Mouse (Mus musculus) limb, embryonic 15.5 days (tissue): ENCODE data around the gene St8sia1. TPM values are rescaled to one million over a fixed set of nuclear protein-coding genes. Genes with fewer than 3 reads are reported as not detected.

Source experiments
- ATAC-seq: fragments of 200-750 bp; cut with Nextera tagmentation; 2 replicates; pipeline ENCODE4 v1.8.0; 2017; ENCODE audit warnings: low read depth, moderate TSS enrichment; ENCODE audit not compliant: insufficient number of reproducible peaks, low FRiP score, low TSS enrichment
- H3K27ac ChIP-seq: fragments of 300-500 bp; sonication (generic); 2 replicates; pipeline ENCODE4 v1.5.1; 2015; ENCODE audit warnings: moderate library complexity, mild to moderate bottlenecking, inconsistent platforms
- H3K27me3 ChIP-seq: fragments of 300-500 bp; sonication (generic); 2 replicates; pipeline ENCODE4 v1.6.1; 2015; ENCODE audit warnings: inconsistent platforms
- H3K36me3 ChIP-seq: fragments of 300-500 bp; sonication (generic); 2 replicates; pipeline ENCODE4 v1.6.1; 2015; ENCODE audit warnings: inconsistent platforms
- H3K4me1 ChIP-seq: fragments of 300-500 bp; sonication (generic); 2 replicates; pipeline ENCODE4 v1.6.1; 2015; ENCODE audit warnings: inconsistent platforms
- H3K4me2 ChIP-seq: fragments of 300-500 bp; sonication (generic); 2 replicates; pipeline ENCODE4 v1.6.1; 2015; ENCODE audit warnings: mild to moderate bottlenecking, inconsistent platforms
- H3K4me3 ChIP-seq: fragments of 300-500 bp; sonication (generic); 2 replicates; pipeline ENCODE4 v1.5.1; 2015; ENCODE audit warnings: mild to moderate bottlenecking, inconsistent platforms
- H3K9ac ChIP-seq: fragments of 300-500 bp; sonication (generic); 2 replicates; pipeline ENCODE4 v1.6.1; 2015; ENCODE audit warnings: inconsistent platforms
- H3K9me3 ChIP-seq: fragments of 300-500 bp; sonication (generic); 2 replicates; pipeline ENCODE4 v1.6.1; 2016; ENCODE audit warnings: inconsistent platforms
- whole genome bisulfite sequencing: fragments of 180-500 bp; shearing (Covaris S2); methylation state at CpG from one replicate; pipeline ENCODE4 v1.1.7; 2015; 5-methylcytosine and 5-hydroxymethylcytosine counted together
- polyA plus RNA-seq: library from polyadenylated mRNA; unstranded; fragments of >200 nt; fragmentation: Nextera tagmentation; extraction: Ambion mirVana; gene quantifications from 2 replicates; pipeline ENCODE4 v1.2.1, GENCODE M21; 2015

Gene St8sia1
- polyA plus RNA-seq, 1 experiment from 2014 or later = 0.74 TPM

- no peaks in the 10 kb centered on the region for H3K27me3 ChIP-seq
- H3K27ac ChIP-seq = no peak overlapping the region
- no peaks in the 10 kb centered on the region for H3K4me1 ChIP-seq
- H3K4me2 ChIP-seq = no peak overlapping the region
- H3K4me3 ChIP-seq = no peak overlapping the region
- H3K36me3 ChIP-seq = peaks cover under 1% of the 10 kb centered on the region; the same call in 1 of the 2 replicates
- 54% methylated on average over 7 of the region's 7 CpGs for WGBS
- ATAC-seq = no peak
- H3K9ac ChIP-seq = no peak overlapping the region
- H3K9me3 ChIP-seq = no peaks in the 10 kb centered on the region
Measured at GRCm38 (mm10) chr6:142781286-142781685, 183.0 kb downstream of the St8sia1 start.

GRCm38 (mm10) chr6:142780574-142781033 lies 183.6 kb downstream of the St8sia1 start:
- H3K4me1 ChIP-seq = no peaks in the 10 kb centered on the region
- ATAC-seq = no peak
- 79% methylated on average over 4 of the region's 4 CpGs for WGBS
- H3K36me3 ChIP-seq = peaks cover 7% of the 10 kb centered on the region; the same call in 1 of the 2 replicates
- H3K9me3 ChIP-seq = no peaks in the 10 kb centered on the region
- no peak overlapping the region for H3K9ac ChIP-seq
- no peaks in the 10 kb centered on the region for H3K27me3 ChIP-seq
- H3K27ac ChIP-seq = no peak overlapping the region
- no peak overlapping the region for H3K4me2 ChIP-seq
- H3K4me3 ChIP-seq = no peak overlapping the region

GRCm38 (mm10) chr6:142779812-142780573 lies 184.3 kb downstream of the St8sia1 start:
- 75% methylated on average over 14 of the region's 14 CpGs for WGBS
- Histone ChIP-seq H3K9ac (no peak overlapping the region), H3K4me1 (no peaks in the 10 kb centered on the region), H3K27me3 (no peaks in the 10 kb centered on the region), H3K9me3 (no peaks in the 10 kb centered on the region), H3K4me2 (no peak overlapping the region), H3K27ac (no peak overlapping the region), H3K4me3 (no peak overlapping the region), H3K36me3 (peaks cover 13% of the 10 kb centered on the region)
- ATAC-seq = no peak

DNA sequence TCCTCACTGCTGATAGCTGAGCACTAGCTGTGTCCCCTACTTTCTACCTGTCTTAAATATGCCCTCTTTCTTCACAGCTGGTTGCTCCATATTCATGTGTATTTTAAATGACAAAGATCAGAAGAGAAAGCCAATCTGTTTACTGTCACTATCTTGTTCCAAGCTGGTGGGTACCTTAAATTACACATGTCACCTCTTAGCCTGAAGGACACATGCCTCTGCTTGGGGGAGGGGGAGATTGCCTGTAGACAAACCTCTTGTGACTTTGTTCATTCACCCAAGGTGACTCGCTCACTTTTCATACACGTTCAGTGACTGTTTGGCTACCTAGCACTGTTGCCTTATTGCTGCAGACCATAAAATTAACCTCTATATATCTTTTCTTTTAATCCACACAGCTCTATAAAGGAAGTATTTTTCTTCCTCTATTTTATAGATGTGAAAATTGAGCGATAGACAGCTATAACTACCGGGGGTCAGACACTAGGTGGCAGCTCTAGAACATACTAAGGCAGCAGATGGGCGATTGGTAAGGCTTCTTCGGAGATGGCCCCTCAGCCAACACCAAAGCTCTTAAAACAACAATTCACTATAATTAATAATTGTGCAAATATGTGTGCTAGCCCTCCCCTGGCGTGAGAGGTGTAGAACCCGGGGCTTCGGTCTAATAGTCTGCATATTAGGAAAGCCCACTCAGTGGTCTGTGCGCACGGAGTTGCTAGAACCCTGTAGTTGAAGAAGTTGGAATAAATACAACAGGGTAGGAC lies 185.0 kb downstream of the St8sia1 start:
- no peak for ATAC-seq
- Histone ChIP-seq H3K4me3 (no peak overlapping the region), H3K27me3 (no peaks in the 10 kb centered on the region), H3K9ac (no peak overlapping the region), H3K36me3 (peaks cover 21% of the 10 kb centered on the region), H3K27ac (no peak overlapping the region), H3K9me3 (no peaks in the 10 kb centered on the region), H3K4me2 (no peak overlapping the region), H3K4me1 (no peaks in the 10 kb centered on the region)
- 48% methylated on average over 11 of the region's 11 CpGs for WGBS

DNA sequence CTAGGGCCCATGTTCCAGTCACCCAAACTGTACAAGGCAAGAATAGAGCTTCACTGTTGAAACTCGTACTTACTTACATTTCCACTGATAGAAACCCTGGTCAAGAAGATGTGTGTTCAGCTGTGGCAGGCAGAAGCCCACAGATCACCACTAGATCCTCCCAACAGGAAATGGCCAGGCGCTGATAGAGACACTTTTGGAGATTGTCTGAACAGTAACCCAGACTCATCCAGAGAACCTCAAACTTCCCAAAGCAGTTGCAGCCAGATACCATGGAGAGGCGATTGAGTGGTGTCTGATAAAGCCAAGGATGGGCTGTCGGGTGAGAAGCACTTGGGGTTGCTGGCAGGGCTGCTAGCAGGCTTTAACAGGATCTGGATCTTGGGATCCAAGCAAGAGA lies 187.3 kb downstream of the St8sia1 start:
- no peak overlapping the region for H3K9ac ChIP-seq
- no peaks in the 10 kb centered on the region for H3K4me1 ChIP-seq
- WGBS = 78% methylated on average over 4 of the region's 4 CpGs
- H3K4me3 ChIP-seq = no peak overlapping the region
- no peak for ATAC-seq
- no peak overlapping the region for H3K27ac ChIP-seq
- no peaks in the 10 kb centered on the region for H3K27me3 ChIP-seq
- no peaks in the 10 kb centered on the region for H3K9me3 ChIP-seq
- peaks cover 44% of the 10 kb centered on the region for H3K36me3 ChIP-seq
- H3K4me2 ChIP-seq = no peak overlapping the region

DNA sequence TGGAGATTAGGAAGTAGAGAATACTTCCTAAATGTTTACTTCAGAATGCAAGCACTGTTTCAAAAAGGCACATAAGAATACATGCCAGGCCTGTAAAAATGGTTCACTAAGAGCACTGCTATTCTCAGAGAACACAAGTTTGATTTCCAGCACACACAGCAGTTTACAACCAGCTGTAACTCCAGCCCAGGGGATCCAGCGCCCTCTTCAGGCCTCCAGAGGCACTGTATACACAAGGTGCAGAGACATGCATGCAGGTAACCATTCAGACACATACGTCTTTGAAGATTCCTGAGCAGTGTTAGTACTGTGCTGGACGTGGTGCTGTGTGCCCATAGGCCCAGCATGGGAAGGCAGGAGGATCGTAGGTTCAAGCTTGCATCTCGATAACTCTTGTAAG lies 190.7 kb downstream of the St8sia1 start:
- Histone ChIP-seq H3K9ac (no peak overlapping the region), H3K4me2 (no peak overlapping the region), H3K36me3 (peaks cover 73% of the 10 kb centered on the region), H3K9me3 (no peaks in the 10 kb centered on the region), H3K4me1 (no peaks in the 10 kb centered on the region), H3K4me3 (no peak overlapping the region), H3K27ac (no peak overlapping the region), H3K27me3 (no peaks in the 10 kb centered on the region)
- WGBS = 96% methylated on average over 5 of the region's 5 CpGs
- no peak for ATAC-seq

DNA sequence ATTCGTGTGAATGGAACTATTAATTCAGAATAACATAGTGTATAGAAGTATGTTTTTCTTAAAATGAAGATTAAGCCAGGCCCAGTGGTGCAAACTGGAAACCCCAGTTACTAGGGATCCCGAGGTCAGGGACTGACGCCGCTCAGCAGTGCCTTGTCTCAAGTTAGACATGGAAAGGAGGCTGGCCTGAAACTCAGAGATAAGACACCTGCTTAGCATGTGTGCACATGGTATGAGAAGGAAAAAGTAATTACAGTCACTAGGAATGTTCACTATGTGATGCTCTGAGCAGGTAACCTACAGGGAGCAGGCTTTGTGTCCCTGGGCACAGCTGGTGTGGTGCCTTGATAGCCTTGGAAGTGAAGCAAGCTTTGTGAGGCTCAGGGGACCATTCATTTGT lies 192.6 kb downstream of the St8sia1 start:
- no peak overlapping the region for H3K27ac ChIP-seq
- no peak overlapping the region for H3K9ac ChIP-seq
- H3K27me3 ChIP-seq = no peaks in the 10 kb centered on the region
- H3K9me3 ChIP-seq = no peaks in the 10 kb centered on the region
- no peaks in the 10 kb centered on the region for H3K4me1 ChIP-seq
- no peak for ATAC-seq
- H3K36me3 ChIP-seq = peaks cover 92% of the 10 kb centered on the region
- no peak overlapping the region for H3K4me3 ChIP-seq
- 92% methylated on average over 4 of the region's 4 CpGs for WGBS
- no peak overlapping the region for H3K4me2 ChIP-seq

Other genes starting within 250 kb of the St8sia1 start
- 79.2 and 90.3 TPM in 2 replicates for gene Cmas, start 207.8 kb downstream of the St8sia1 start, polyA plus RNA-seq
- 0.13 TPM in 1 of 2 replicates, not detected in the other for gene Sult6b2, start 159.9 kb downstream of the St8sia1 start, polyA plus RNA-seq
- 23.2 and 23.7 TPM in 2 replicates for gene C2cd5, start 135.7 kb upstream of the St8sia1 start, polyA plus RNA-seq
- 12.5 and 16.1 TPM in 2 replicates for gene Etnk1, start 202.8 kb upstream of the St8sia1 start, polyA plus RNA-seq